Mouse (Mus musculus): Measurements from ENCODE around the gene Ufd1.
A peak's percentile ranks its signal among the peaks of the same experiment; 100 is the strongest.
"Not testable (repeated sequence)": the region's sequence is repeated elsewhere in the genome, so short reads cannot be mapped to it uniquely, and the experiment has no call there.

The Ufd1 gene

DNA sequence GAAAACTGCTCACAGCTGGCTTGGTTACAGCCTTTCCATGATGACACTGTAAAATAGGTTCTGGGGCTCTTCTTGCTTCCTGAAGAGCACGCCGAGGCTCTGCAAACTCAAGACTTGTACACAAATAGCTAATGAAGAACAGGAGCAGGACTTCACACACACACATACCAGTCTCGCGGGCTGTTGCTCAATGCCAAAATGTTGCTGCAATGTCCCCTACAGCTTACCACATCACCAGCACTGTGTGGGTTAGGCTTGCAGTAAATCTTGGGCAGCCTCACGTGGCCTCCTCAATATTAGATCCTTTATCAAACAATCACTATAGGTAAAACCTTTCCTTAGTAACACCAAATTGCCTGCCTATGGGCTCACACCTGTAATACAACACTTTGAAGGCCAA, 2.6 kb upstream of the Ufd1 start:
- no peak for DNase-seq (ENCODE audit: low read depth, low spot score)

DNA sequence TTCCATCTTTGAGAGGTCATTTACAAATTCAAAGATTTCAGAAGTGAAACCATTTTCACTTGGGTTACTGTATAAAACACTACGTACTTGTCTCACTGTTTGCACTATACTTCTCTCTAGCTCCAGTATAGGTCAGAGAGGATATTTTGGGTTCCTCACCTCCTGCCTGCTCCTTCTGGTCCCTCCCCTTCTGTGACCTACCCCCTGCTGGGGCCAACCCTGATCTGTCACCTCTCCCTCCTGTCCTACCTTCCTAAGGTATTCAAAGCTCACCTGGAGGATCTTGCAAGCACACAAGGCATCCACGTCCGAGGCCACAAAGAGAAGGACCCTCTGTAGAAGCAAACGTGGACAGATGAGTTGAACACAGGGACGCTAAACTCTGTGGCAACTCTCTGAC, 547 bp upstream of the Ufd1 start:
- DNase-seq (ENCODE audit: low read depth, low spot score): no peak

DNA sequence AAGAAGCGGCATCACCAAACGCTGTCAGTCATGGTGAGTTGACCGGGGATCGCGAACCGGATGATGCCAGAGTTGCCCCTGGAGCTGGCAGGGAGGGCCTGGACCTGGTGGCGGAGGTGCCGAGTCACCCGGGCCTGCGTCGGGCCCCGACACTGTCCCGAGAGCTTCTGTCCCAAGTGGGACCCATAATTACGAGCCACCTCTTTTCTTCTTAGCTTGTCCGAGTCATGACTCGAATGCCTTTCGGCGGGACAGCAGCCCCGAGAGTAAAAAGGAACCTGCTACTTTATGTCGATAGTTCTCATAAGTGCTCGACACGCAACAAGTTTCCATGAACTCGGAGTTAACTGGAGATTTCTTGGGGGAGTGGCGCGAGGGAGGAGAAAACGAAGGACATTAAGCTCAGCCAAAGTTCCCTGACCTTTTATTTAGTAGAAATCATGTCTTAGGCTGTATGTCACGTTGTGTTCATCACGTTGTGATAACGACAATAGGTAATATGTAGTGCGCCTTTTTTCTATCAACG, 869 bp downstream of the Ufd1 start:
- no peak for DNase-seq (ENCODE audit: low read depth, low spot score)

DNA sequence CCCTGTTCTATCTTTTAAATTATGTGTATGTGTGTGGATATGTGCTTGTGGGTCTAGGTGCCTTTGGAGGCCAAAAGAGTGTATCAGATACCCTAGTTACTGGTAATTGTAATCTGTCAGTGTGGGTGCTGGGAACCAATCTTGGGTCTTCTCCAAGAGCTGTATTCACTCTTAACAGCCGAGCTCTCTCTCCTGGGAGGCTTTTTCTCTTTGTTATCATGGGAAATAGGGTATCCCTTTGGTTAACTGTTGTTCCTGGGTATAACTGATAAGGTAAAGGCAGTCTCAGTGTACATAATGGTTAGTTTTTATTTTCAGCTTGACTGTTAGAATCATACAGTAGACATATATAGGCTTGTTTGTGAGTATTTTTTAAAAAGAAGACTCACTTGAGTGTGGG, 10.8 kb downstream of the Ufd1 start:
- DNase-seq (ENCODE audit: low read depth, low spot score): no peak

DNA sequence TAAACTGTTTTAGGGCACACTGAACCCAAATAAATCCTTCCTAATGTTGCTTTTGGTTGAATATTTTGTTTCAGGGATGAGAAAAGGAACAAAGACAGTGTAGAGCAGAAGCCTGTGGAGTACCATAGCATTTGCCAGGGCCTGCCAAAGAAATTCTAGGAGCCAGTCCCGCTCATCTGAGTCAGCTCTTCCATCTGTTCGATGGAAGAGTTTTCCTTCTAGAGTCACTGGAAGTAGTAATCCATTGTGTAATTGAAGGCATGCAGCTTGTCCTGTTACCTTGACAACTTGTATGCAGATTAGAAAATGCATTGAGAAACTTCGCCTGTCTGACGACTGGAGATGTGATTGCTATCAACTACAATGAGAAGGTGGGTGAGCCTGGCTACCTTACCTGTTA, 11.3 kb downstream of the Ufd1 start:
- peak; percentile 62 for DNase-seq (ENCODE audit: low read depth, low spot score)

DNA sequence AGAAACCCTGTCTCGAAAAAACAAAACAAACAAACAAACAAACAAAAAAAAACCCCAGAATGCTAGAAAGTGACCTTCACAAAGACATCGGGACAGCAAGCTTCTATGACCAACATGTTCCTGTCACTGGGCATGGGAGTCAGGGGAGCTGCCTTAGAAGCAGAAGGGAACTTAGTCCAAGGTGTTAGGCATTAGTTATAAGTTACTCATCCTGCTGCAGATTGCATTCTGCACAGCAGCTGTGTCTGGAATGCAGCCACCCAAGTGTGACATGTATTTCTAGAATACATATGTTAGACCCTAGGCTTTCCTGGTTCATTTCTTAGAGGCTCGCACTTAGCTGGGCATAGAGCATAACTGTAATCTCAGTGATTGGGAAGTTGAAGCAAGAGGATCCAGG, 17.1 kb downstream of the Ufd1 start:
- no peak for DNase-seq (ENCODE audit: low read depth, low spot score)

DNA sequence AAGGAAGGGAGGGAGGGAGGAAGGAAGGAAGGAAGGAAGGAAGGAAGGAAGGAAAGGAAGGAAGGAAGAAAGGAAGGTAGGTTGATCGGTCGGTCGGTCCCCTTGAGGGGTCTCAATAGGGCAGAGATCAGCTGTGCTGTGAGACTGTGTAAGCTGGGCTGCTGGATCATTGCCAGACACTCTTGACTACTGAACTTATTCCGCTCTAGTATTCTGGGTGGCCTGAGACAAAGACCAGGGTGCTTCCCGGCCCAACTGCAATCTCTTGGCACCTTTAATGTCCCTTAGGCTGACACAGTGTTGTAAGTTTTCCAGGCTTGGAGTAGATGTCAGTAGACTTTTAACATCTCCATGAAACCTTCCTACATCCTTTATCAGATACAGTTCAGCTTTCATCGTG, 17.5 kb downstream of the Ufd1 start:
- DNase-seq (ENCODE audit: low read depth, low spot score): no peak

DNA sequence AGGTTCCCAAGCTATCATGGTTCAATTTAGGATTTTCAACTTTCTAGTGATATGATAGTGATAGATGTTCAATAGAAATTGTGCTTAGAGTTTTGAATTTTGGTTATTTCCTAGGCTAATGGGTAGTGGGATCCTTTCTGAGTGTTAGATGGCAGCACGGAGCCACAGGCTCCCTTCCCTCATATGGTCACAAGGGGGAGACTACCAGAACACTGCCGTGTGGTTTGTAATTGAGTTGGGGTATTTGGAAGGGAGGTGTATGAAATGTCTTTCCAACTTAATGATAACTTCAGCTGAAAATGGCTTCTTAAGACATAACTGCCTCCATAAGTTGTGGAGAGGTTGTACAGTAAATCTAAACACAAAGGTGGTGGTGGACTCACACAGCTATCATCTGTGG, 21.9 kb downstream of the Ufd1 start:
- DNase-seq (ENCODE audit: low read depth, low spot score): no peak

DNA sequence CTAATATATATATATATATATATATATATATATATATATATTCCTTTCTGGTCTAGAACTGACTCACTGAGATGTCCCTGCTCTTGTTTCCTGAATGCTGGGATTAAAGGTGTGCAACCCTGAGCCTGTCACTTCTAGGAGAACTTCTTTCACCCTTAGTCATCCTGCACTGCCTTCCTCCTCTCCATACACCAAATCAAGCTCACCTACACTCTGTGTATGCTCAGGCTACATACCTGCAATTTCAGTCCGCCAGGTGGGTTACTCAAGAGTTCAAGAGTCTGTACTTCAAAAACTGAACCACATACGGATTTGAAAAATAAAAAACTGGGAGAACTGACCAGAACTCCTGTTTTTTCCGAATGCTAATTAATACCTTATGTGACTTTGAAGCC, 24.5 kb downstream of the Ufd1 start:
- DNase-seq (ENCODE audit: low read depth, low spot score): no peak

DNA sequence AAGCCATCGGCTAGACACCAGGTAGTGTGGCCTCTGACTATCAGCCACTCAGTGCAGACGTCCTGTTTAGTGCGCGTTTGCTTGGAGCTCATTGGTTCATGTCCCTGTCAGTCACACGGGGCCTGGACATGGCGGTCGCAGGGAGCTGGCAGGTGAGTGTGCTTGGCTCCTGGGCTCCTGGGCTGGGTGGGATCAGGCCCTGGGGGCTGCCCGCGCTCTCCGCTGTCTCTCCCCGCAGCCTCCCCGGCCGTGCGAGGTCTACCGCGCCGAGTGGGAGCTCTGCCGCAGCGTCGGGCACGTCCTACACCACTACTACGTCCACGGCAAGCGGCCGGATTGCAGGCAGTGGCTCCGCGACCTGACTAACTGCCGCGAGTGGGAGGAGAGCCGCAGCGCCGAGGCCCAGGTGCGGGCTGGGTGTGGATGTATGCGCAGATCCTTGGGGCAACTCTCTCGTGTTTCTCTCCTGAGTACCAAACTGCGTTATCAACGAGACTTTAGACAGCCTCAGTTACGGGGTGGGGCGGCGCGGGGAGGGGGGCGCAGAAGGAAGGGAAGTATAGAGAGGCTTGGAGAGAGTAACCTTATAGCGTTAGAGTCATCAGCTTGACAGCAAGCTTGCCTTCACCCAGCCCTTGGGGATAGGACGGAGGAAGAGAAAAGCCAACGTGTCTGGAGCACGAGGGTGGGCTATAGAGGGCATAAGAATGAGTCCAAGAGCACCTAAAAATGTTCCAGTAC, 25.1 kb downstream of the Ufd1 start, which contains the start of the genes 2510002D24Rik and Gm28539:
TSS of gene 2510002D24Rik (plus strand) at position 111 of the 741 bp plus-strand sequence.
TSS of gene Gm28539 (plus strand) at position 117 of the 741 bp plus-strand sequence.
- peak; percentile 91 for DNase-seq (ENCODE audit: low read depth, low spot score)

DNA sequence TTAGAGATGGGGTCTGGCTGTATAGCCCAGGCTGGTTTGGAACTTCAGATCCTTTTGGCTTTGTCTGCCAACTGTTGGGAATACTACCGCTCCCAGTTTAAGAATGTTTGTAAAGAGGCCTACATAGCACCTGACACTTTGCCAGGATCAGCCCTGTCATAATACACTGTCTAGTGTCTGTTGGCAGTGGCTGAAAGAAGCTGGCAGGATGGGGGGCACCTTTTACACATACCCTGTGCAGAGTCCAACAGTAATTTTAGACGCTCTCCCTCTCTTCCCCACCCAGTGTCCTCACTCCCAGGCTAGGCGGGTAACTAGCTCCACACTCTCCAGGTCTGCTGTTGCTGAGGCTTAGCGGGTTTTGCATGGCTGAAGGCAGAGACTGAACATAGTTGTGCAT, 26.8 kb downstream of the Ufd1 start:
- no peak for DNase-seq (ENCODE audit: low read depth, low spot score)

DNA sequence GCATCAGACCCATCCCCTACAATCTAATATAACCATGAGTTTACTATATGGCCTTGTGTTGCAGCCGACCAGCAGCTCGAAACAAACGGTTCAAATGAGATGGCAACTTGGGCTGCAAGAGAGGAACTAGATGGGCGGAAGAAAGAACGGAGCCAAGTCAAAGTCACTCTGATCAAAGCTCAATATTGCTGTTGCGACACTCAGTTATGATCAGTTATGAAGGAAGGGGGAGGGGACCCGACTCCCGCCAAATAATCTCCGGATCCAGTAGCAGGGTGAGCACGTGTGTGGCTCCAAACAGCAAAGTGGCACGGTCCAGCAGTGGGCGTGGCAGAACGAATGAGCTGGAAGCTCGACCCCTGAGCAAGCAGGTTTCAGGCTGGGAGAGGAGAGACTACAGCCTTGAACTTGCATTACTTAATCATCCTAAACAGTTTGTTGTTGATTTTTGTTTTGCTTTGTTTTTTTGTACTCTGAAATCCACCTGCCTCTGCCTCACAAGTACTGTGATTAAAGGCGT, 34.8 kb downstream of the Ufd1 start:
- DNase-seq (ENCODE audit: low read depth, low spot score): no peak

DNA sequence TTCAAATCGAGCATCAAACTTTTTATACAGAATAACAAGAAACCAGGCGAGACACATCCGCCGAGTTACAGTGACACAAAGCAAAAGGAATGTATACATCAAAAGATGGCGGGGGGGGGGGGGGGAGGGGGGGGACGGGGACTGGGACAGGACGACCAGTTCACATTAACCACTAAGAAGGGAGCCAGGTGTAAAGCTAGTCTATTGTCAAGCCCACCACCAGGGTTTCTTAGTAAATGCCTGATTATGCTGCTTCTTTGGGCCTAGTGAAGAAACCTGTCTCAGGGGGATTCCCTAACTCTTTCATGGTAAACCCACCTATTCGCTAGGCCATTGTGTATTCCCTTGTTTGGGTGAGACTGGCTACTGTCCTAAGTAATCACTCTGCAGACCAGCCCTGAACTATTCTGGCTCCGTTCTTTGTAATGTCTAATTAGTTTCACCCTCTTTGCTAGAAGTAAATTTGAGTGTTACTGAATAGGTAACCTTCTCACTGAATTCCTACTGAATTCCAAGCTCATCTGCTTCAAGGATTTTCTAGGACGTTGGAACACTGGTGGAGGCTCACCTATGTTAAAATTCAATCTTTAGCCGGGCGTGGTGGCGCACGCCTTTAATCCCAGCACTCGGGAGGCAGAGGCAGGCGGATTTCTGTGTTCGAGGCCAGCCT, 38.1 kb downstream of the Ufd1 start:
- not testable (repeated sequence) for DNase-seq (ENCODE audit: low read depth, low spot score)

DNA sequence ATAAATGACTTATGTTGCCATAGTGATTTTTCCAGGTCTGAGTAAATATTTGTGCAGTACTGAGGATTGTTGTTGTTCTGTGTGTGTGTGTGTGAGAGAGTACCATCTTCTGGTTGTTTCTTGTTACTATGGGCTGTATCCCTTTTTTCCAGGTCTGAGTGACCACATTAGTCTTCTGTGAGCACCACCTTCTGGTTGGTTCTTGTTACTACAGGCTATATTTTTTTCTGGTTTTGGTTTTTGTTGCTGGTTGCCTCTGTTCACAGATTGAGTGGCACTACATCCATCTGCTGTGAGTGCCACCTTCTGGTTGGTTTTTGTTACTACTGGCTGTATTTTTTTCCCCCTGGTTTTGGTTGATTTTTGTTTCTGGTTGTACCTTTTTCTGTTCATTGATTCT, 47.0 kb downstream of the Ufd1 start:
- no peak for DNase-seq (ENCODE audit: low read depth, low spot score)

DNA sequence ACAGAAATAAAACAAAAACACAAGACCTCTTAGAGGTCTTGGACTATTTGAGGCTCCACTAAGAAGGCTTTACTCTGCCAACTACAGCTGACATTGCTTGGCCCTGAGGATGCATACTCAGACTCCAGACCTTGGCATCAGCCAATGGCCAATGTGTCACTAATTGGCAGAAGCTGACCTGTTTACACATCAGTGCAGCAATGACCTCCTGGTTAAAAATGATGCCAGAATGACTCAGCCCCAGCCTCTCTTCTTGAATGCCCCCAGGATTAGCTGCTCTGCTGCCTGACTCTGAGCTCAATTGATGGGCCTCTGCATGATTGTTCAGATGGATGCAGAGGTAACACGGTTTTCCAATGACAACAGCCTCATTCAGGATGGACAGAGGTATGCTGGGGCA, 48.6 kb downstream of the Ufd1 start:
- DNase-seq (ENCODE audit: low read depth, low spot score): no peak

DNA sequence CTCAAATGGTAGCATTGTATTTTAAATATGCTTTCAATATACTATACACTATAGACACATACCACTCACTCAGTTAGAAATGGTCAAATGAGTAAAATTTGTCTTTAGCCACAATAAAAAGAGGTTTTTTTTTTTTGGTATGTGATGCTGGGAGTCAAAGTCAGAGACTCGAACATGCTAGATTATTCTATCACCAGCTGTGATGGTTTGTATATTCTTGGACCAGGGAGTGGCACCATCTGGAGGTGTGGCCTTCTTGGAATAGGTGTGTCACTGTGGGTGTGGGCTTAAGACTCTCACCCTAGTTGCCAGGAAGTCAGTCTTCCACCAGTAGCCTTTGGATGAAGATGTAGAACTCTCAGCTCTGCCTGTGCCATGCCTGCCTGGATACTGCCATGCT, 58.9 kb downstream of the Ufd1 start:
- DNase-seq (ENCODE audit: low read depth, low spot score): not testable (repeated sequence)

DNA sequence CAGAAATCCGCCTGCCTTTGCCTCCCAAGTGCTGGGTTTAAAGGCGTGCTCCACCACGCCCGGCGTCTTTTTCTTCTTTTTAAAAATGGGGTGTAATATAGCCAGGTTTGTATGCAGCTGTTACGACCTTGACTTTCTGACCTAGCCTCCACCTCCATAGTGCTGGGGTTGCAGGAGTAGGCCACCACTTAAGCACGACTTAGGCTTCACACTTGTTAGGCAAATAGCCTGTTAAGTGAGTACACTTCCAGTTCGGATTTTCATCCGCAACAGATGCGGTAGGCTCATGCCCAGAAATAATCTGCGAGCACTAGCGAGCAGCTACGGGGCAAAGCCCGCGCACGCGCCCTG, 64.5 kb downstream of the Ufd1 start:
- DNase-seq (ENCODE audit: low read depth, low spot score): no peak

DNA sequence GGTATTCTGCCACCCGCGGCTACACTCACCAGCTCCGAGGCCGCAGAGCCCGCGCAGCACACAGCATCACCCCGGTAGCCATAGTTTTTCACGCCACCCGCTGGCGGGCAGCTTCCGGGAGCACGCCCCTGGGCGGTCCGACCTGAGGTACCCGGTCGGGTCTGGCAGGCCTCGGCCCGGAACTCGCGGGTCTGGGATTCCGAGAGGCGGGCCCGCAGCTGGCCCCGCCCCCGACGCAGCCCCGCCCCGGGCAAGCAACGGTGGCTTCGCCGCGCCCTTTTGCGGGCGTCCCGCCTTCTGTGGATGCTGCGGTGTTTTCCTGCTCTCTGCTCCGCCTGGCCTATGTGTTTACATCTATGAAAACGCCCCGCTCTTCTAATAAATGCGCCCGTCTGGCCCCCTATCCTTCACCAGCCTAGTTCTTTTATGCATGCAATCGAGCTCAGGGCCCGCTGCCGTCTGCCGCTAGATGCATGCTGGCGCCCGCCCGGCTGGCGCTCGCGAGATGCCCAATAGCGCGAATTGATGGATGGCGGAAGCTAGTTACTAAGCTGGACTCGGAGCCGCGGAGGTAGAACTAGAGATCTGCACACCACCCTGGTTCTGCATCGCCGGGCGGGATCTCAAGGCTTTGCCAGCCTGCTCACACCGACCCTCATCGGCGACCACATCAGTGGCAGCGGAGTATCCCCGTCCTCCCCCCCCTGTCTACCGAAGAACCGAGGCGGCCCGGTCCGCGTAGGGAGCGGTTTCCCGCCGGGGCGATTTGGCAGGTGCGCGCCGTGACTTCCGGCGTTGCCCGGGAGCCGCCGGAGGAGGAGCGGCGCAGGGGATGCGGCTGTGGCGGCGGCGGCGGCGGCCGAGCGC, 65.1 kb downstream of the Ufd1 start, which contains the start of the genes Mrpl40 and Hira:
TSS of gene Mrpl40 (minus strand) at position 421 of the 867 bp plus-strand sequence.
TSS of gene Hira (plus strand) at position 596 of the 867 bp plus-strand sequence.
- peak; percentile 82 for DNase-seq (ENCODE audit: low read depth, low spot score)

DNA sequence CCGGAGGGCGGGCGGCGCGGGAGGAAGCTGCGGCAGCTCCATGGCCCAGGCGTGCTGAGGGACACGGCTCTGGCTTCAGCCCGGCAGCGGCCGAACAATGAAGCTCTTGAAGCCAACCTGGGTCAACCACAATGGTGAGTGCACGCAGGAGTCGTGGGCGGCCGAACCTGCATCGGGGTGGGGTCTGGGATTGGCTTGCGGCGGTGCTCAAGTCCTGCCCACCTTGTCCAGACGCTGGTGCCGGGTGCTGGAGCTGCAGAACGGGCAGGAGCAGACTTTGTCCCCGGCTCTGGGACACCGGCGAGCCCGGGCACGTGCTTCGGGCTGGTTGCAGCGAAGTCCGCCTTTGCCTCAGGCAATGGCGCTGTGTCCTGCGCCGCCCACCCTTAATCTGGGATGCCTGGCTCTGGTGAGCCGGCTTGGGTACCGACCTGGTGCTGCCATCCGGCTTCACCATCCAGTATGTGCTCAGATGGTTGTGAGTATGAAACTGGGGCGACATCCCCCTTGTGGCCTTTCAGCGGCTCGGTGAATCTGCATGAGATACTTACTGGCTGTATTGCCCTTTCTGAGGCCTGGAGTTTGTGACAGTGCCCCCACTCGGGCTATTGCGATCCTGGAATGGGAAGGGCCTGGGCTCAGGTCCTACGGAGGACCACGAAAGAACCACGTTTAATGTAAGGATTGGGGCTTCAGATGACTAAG, 66.0 kb downstream of the Ufd1 start:
- DNase-seq (ENCODE audit: low read depth, low spot score): peak; percentile 33

DNA sequence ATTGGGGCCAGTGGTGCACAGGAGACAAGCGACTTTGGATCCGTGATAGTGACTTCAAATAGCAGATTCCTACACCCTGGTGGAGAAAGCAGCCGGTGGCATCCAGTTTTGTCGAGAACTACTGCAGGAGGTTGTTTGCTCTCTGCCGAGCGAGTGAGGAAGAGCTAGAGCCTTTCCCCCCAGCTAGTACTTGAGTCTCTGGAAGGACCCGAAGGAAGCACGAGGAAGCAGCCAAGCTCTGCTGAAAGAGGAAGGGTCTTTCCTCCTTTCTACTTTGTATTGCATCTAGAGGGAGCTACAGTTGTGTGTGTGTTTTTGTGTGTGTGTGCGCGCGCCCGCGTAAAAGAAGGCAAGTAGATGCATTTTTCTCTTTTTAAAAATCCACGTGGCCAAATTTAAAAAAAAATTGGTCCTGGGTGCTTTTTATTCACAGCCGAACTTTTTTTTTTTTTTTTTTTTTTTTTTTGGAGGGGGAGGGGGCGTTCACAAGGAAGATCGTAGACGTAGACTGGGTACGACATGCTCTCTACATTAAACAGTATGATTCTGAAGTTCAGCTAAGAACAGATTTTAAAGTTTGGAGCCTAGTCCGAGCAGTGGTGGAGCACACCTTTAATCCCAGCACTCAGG, 66.6 kb downstream of the Ufd1 start:
- peak; percentile 21 for DNase-seq (ENCODE audit: low read depth, low spot score)

DNA sequence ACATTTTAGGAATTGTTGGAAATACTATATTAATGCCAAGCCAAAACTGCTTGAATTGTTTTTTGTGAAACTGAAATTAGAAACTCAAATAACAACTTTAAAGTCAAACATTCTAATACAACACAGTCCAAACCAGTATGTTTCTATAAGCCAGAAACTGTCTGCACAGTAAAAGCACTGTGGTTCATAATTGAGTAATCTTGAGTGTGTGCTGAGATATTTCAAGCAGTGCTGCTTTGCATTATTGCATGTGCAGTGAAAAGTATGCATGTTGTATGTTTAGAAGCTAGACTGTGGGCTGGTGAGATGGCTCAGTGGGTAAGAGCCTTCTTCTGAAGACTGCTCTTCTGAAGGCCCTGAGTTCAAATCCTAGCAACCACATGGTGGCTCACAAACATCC, 72.5 kb downstream of the Ufd1 start:
- no peak for DNase-seq (ENCODE audit: low read depth, low spot score)
